Mouse (Mus musculus) fat pad, adult 2 months (tissue): ENCODE results near the gene Senp3.

Experiments used
- DNase-seq: peaks from one replicate; pipeline ENCODE4 v3.0.0-alpha.2; 2011; ENCODE audit warnings: low read depth, low spot score; ENCODE audit errors: extremely low read depth

The Senp3 gene

GRCm38 (mm10) chr11:69682840-69683533, 1.1 kb upstream of the Senp3 start:
- DNase-seq = no peak

- DNase-seq = no peak
Observed at GRCm38 (mm10) chr11:69682209-69682839, 440 bp upstream of the Senp3 start.

- DNase-seq = no peak
Observed at GRCm38 (mm10) chr11:69680136-69680855, 1.6 kb downstream of the Senp3 start.

- no peak for DNase-seq
Observed at GRCm38 (mm10) chr11:69679144-69679543, 2.7 kb downstream of the Senp3 start.

- DNase-seq = peak; percentile 99
Observed at GRCm38 (mm10) chr11:69672211-69672706, 9.6 kb downstream of the Senp3 start, which contains the start of gene Eif4a1. TSS of gene Eif4a1 (minus strand) at chr11:69672423.

- DNase-seq = no peak
Observed at GRCm38 (mm10) chr11:69671726-69672124, 10.2 kb downstream of the Senp3 start.

- no peak for DNase-seq
Observed at GRCm38 (mm10) chr11:69670786-69671725, 10.8 kb downstream of the Senp3 start.

- no peak for DNase-seq
Observed at GRCm38 (mm10) chr11:69666665-69667005, 15.2 kb downstream of the Senp3 start.

GRCm38 (mm10) chr11:69665961-69666664, 15.8 kb downstream of the Senp3 start, which contains the start of gene Cd68:
TSS of gene Cd68 (minus strand) at chr11:69666153.
- DNase-seq = no peak

- no peak for DNase-seq
Observed at GRCm38 (mm10) chr11:69665457-69665960, 16.4 kb downstream of the Senp3 start.

- no peak for DNase-seq
Observed at GRCm38 (mm10) chr11:69664841-69665240, 17.0 kb downstream of the Senp3 start.

GRCm38 (mm10) chr11:69663795-69664194, 18.1 kb downstream of the Senp3 start:
- no peak for DNase-seq

- no peak for DNase-seq
Observed at GRCm38 (mm10) chr11:69662967-69663671, 18.8 kb downstream of the Senp3 start.

GRCm38 (mm10) chr11:69662213-69662966, 19.5 kb downstream of the Senp3 start, which contains the start of gene Mpdu1:
TSS of gene Mpdu1 (minus strand) at chr11:69662642.
- DNase-seq = no peak

GRCm38 (mm10) chr11:69661221-69661881, 20.5 kb downstream of the Senp3 start:
- no peak for DNase-seq

- DNase-seq = no peak
Observed at GRCm38 (mm10) chr11:69657462-69657881, 24.4 kb downstream of the Senp3 start.

GRCm38 (mm10) chr11:69656617-69657461, 25.0 kb downstream of the Senp3 start:
- DNase-seq = no peak
